Mouse (Mus musculus): Measurements from ENCODE around the gene Atp1a2. TPM values are rescaled to one million over a fixed set of nuclear protein-coding genes. Genes with fewer than 3 reads are reported as not detected.

Atp1a2 gene
- polyA plus RNA-seq (2014; fragmentation: Illumina TruSeq; extraction: RNeasy Lipid Tissue Mini Kit (QIAGEN cat#74804)), result 7.5 TPM

GRCm38 (mm10) chr1:172297611-172298537, at the start of gene Atp1a2:
Gene Atp1a2, minus strand, starts transcription at chr1:172298064.

GRCm38 (mm10) chr1:172340729-172341321, 43.0 kb upstream of the Atp1a2 start, which contains the start of gene Kcnj10:
Gene Kcnj10, plus strand, starts transcription at chr1:172341210.

GRCm38 (mm10) chr1:172329131-172329530, 31.3 kb upstream of the Atp1a2 start, which contains the start of gene Kcnj9:
Gene Kcnj9, minus strand, starts transcription at chr1:172329318.

GRCm38 (mm10) chr1:172261477-172262078, 36.3 kb downstream of the Atp1a2 start, which contains the start of gene Igsf8:
Gene Igsf8, plus strand, starts transcription at chr1:172261641.

GRCm38 (mm10) chr1:172258314-172258713, 39.5 kb downstream of the Atp1a2 start, which contains the start of gene Atp1a4:
Gene Atp1a4, minus strand, starts transcription at chr1:172258414.

Other genes with a start within 250 kb of the Atp1a2 start
- gene Nhlh1, start 240.5 kb downstream of the Atp1a2 start, polyA plus RNA-seq (2014; fragmentation: Illumina TruSeq; extraction: RNeasy Lipid Tissue Mini Kit (QIAGEN cat#74804)), result not detected
- gene Copa, start 215.5 kb downstream of the Atp1a2 start, polyA plus RNA-seq (2014; fragmentation: Illumina TruSeq; extraction: RNeasy Lipid Tissue Mini Kit (QIAGEN cat#74804)), result 201 TPM
- gene Ncstn, start 215.3 kb downstream of the Atp1a2 start, polyA plus RNA-seq (2014; fragmentation: Illumina TruSeq; extraction: RNeasy Lipid Tissue Mini Kit (QIAGEN cat#74804)), result 21.3 TPM
- gene Pex19, start 171.3 kb downstream of the Atp1a2 start, polyA plus RNA-seq (2014; fragmentation: Illumina TruSeq; extraction: RNeasy Lipid Tissue Mini Kit (QIAGEN cat#74804)), result 67.5 TPM
- gene Dcaf8, start 150.0 kb downstream of the Atp1a2 start, polyA plus RNA-seq (2014; fragmentation: Illumina TruSeq; extraction: RNeasy Lipid Tissue Mini Kit (QIAGEN cat#74804)), result 106 TPM
- 70.2 TPM for gene Pea15a, start 91.3 kb downstream of the Atp1a2 start, polyA plus RNA-seq (2014; fragmentation: Illumina TruSeq; extraction: RNeasy Lipid Tissue Mini Kit (QIAGEN cat#74804))
- gene Casq1, start 78.2 kb downstream of the Atp1a2 start, polyA plus RNA-seq (2014; fragmentation: Illumina TruSeq; extraction: RNeasy Lipid Tissue Mini Kit (QIAGEN cat#74804)), result 0.68 TPM
- gene Atp1a4, start 39.6 kb downstream of the Atp1a2 start, polyA plus RNA-seq (2014; fragmentation: Illumina TruSeq; extraction: RNeasy Lipid Tissue Mini Kit (QIAGEN cat#74804)), result not detected
- 0.97 TPM for gene Igsf8, start 36.4 kb downstream of the Atp1a2 start, polyA plus RNA-seq (2014; fragmentation: Illumina TruSeq; extraction: RNeasy Lipid Tissue Mini Kit (QIAGEN cat#74804))
- gene Kcnj9, start 31.3 kb upstream of the Atp1a2 start, polyA plus RNA-seq (2014; fragmentation: Illumina TruSeq; extraction: RNeasy Lipid Tissue Mini Kit (QIAGEN cat#74804)), result not detected
- 1.3 TPM for gene Kcnj10, start 43.1 kb upstream of the Atp1a2 start, polyA plus RNA-seq (2014; fragmentation: Illumina TruSeq; extraction: RNeasy Lipid Tissue Mini Kit (QIAGEN cat#74804))
- 26.4 TPM for gene Pigm, start 78.5 kb upstream of the Atp1a2 start, polyA plus RNA-seq (2014; fragmentation: Illumina TruSeq; extraction: RNeasy Lipid Tissue Mini Kit (QIAGEN cat#74804))
- gene Slamf9, start 177.3 kb upstream of the Atp1a2 start, polyA plus RNA-seq (2014; fragmentation: Illumina TruSeq; extraction: RNeasy Lipid Tissue Mini Kit (QIAGEN cat#74804)), result 2.1 TPM
- gene Igsf9, start 183.7 kb upstream of the Atp1a2 start, polyA plus RNA-seq (2014; fragmentation: Illumina TruSeq; extraction: RNeasy Lipid Tissue Mini Kit (QIAGEN cat#74804)), result not detected
- gene Tagln2, start 202.0 kb upstream of the Atp1a2 start, polyA plus RNA-seq (2014; fragmentation: Illumina TruSeq; extraction: RNeasy Lipid Tissue Mini Kit (QIAGEN cat#74804)), result 18.8 TPM
- 3.6 TPM for gene Cfap45, start 222.7 kb upstream of the Atp1a2 start, polyA plus RNA-seq (2014; fragmentation: Illumina TruSeq; extraction: RNeasy Lipid Tissue Mini Kit (QIAGEN cat#74804))